Mouse (Mus musculus): ENCODE measurements around the gene Zfp706.

DNA sequence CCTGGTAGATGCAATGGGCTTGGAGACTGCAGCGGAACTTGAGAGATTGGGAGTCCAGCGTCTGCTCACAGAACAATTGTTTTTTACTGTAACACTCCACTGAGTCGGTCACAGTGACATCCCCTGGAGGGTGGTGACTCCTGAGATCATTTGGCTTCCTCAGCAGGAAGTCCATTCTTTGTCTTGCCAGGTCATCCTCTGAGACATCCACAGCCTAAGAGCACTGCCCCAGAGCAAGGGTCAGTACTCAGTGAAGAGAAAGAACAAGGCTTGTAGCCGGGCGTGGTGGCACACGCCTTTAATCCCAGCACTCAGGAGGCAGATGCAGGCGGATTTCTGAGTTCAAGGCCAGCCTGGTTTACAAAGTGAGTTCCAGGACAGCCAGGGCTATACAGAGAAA, 38.6 kb upstream of the Zfp706 start:
- no peak for TF ChIP-seq CTCF (IDR thresholded peaks at IDR 0.05; ENCODE audit: low read depth)
- no peak for TF ChIP-seq EP300 (IDR thresholded peaks at IDR 0.05; ENCODE audit: low read depth)

Measured in heart, postnatal 0 days (tissue).